Mouse (Mus musculus): ENCODE data around the gene Med29. TPM values are rescaled to one million over a fixed set of nuclear protein-coding genes. Genes with fewer than 3 reads are reported as not detected.
A peak's percentile ranks its signal among the peaks of the same experiment; 100 is the strongest.

The Med29 gene
- polyA plus RNA-seq, 1 experiment from 2014 or later: 46.8 TPM

DNA sequence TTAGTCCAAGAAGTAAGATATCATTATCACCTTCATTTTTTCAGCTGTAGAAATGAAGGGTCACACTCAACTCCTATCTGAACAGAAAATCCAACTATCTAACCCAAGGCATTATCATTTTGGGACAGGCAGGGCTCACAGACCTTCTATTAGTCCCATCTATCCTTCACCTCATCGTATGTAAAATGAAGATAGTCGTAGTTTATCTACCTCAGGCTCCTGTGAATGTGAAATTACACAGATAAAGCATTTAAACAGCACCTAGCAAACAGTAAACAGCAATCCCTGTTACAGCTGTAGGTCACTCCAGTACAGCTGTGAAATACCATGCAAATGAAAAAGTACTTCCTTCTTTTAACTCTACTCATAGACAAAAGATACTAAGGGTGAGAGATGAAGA is 39.7 kb upstream of the Med29 start:
- no peaks in the 10 kb centered on the region for H3K36me3 ChIP-seq (ENCODE audit: control insufficient read depth, insufficient read depth, low read length)
- H3K4me1 ChIP-seq (replicated peaks; ENCODE audit: control insufficient read depth, insufficient read depth, low read length): peaks cover 18% of the 10 kb centered on the region
- H3K4me3 ChIP-seq (ENCODE audit: low read length): no peak overlapping the region
- WGBS: 90% methylated on average over 2 of the region's 2 CpGs
- H3K27me3 ChIP-seq (ENCODE audit: control insufficient read depth, insufficient read depth, low read depth, low read length): no peaks in the 10 kb centered on the region
- no peak overlapping the region for H3K9ac ChIP-seq (ENCODE audit: low read length)
- H3K27ac ChIP-seq (ENCODE audit: low read length): no peak overlapping the region
- no peak overlapping the region for H3K4me2 ChIP-seq (ENCODE audit: low read depth, low read length)
- no peak for ATAC-seq (ENCODE audit: low read depth)
- no peaks in the 10 kb centered on the region for H3K9me3 ChIP-seq (ENCODE audit: control insufficient read depth, low read length)

GRCm38 (mm10) chr7:28430512-28430911 is 38.0 kb upstream of the Med29 start:
- WGBS: 44% methylated on average over 1 of the region's 1 CpGs
- Histone ChIP-seq H3K4me2 (ENCODE audit: low read depth, low read length) (no peak overlapping the region), H3K27ac (ENCODE audit: low read length) (no peak overlapping the region), H3K36me3 (ENCODE audit: control insufficient read depth, insufficient read depth, low read length) (no peaks in the 10 kb centered on the region), H3K9ac (ENCODE audit: low read length) (no peak overlapping the region), H3K4me1 (replicated peaks; ENCODE audit: control insufficient read depth, insufficient read depth, low read length) (peaks cover 15% of the 10 kb centered on the region), H3K4me3 (ENCODE audit: low read length) (no peak overlapping the region), H3K27me3 (ENCODE audit: control insufficient read depth, insufficient read depth, low read depth, low read length) (no peaks in the 10 kb centered on the region), H3K9me3 (ENCODE audit: control insufficient read depth, low read length) (no peaks in the 10 kb centered on the region)
- ATAC-seq (ENCODE audit: low read depth): no peak

- Histone ChIP-seq H3K27me3 (ENCODE audit: control insufficient read depth, insufficient read depth, low read depth, low read length) (no peaks in the 10 kb centered on the region), H3K36me3 (ENCODE audit: control insufficient read depth, insufficient read depth, low read length) (peaks cover 7% of the 10 kb centered on the region; the same call in 1 of the 2 replicates), H3K4me2 (ENCODE audit: low read depth, low read length) (no peak overlapping the region), H3K9ac (ENCODE audit: low read length) (no peak overlapping the region), H3K4me1 (replicated peaks; ENCODE audit: control insufficient read depth, insufficient read depth, low read length) (no peaks in the 10 kb centered on the region), H3K9me3 (ENCODE audit: control insufficient read depth, low read length) (no peaks in the 10 kb centered on the region), H3K4me3 (ENCODE audit: low read length) (no peak overlapping the region), H3K27ac (ENCODE audit: low read length) (no peak overlapping the region)
- no peak for ATAC-seq (ENCODE audit: low read depth)
Measured at GRCm38 (mm10) chr7:28427738-28428137, 35.2 kb upstream of the Med29 start.

- no peak for ATAC-seq (ENCODE audit: low read depth)
- Histone ChIP-seq H3K4me1 (replicated peaks; ENCODE audit: control insufficient read depth, insufficient read depth, low read length) (peaks cover 3% of the 10 kb centered on the region), H3K4me3 (ENCODE audit: low read length) (no peak overlapping the region), H3K4me2 (ENCODE audit: low read depth, low read length) (no peak overlapping the region), H3K9me3 (ENCODE audit: control insufficient read depth, low read length) (no peaks in the 10 kb centered on the region), H3K36me3 (ENCODE audit: control insufficient read depth, insufficient read depth, low read length) (peaks cover 21% of the 10 kb centered on the region; the same call in 1 of the 2 replicates), H3K9ac (ENCODE audit: low read length) (no peak overlapping the region), H3K27me3 (ENCODE audit: control insufficient read depth, insufficient read depth, low read depth, low read length) (no peaks in the 10 kb centered on the region), H3K27ac (ENCODE audit: low read length) (no peak overlapping the region)
- 93% methylated on average over 1 of the region's 1 CpGs for WGBS
Measured at GRCm38 (mm10) chr7:28423018-28423417, 30.5 kb upstream of the Med29 start.

- H3K4me3 ChIP-seq (ENCODE audit: low read length): no peak overlapping the region
- no peak overlapping the region for H3K4me2 ChIP-seq (ENCODE audit: low read depth, low read length)
- no peaks in the 10 kb centered on the region for H3K9me3 ChIP-seq (ENCODE audit: control insufficient read depth, low read length)
- peaks cover 32% of the 10 kb centered on the region for H3K36me3 ChIP-seq (ENCODE audit: control insufficient read depth, insufficient read depth, low read length)
- H3K27ac ChIP-seq (ENCODE audit: low read length): no peak overlapping the region
- H3K9ac ChIP-seq (ENCODE audit: low read length): no peak overlapping the region
- no peak for ATAC-seq (ENCODE audit: low read depth)
- H3K4me1 ChIP-seq (replicated peaks; ENCODE audit: control insufficient read depth, insufficient read depth, low read length): peaks cover 3% of the 10 kb centered on the region
- no peaks in the 10 kb centered on the region for H3K27me3 ChIP-seq (ENCODE audit: control insufficient read depth, insufficient read depth, low read depth, low read length)
- 91% methylated on average over 2 of the region's 2 CpGs for WGBS
Measured at GRCm38 (mm10) chr7:28419416-28419815, 26.9 kb upstream of the Med29 start.

DNA sequence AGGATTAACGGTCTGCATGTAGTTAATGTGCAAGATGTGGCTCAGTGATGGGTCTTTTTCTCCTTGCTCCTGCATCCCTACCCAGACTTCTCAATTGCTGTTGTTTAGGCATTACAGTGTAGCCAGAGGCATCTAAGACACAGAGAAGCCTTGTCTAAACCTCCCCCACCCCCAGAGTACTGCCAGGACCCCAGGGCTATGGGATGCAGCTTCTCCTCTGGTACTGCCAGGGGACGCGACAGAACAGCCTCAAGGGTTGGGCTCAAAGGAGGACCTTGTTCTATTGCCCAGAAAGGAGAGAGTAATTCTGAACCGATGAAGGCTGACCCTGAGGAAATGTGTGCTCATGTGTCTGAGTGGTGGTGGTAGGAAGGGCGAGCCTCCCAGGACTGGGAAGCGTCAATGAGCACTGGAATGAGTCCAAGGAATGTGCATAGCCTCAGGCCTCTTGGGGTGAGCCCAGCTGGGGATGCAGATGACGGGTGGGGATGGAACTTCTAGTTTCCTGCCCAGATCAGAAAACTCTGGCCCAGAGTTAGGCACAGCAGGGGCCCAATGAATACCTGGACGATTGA is 25.7 kb upstream of the Med29 start:
- Histone ChIP-seq H3K36me3 (ENCODE audit: control insufficient read depth, insufficient read depth, low read length) (peaks cover 40% of the 10 kb centered on the region), H3K9ac (ENCODE audit: low read length) (no peak overlapping the region), H3K4me2 (ENCODE audit: low read depth, low read length) (no peak overlapping the region), H3K4me3 (ENCODE audit: low read length) (no peak overlapping the region), H3K27me3 (ENCODE audit: control insufficient read depth, insufficient read depth, low read depth, low read length) (no peaks in the 10 kb centered on the region), H3K4me1 (replicated peaks; ENCODE audit: control insufficient read depth, insufficient read depth, low read length) (peaks cover 3% of the 10 kb centered on the region), H3K27ac (ENCODE audit: low read length) (peak overlapping the region; percentile 53), H3K9me3 (ENCODE audit: control insufficient read depth, low read length) (no peaks in the 10 kb centered on the region)
- peak; percentile 90 for ATAC-seq (ENCODE audit: low read depth)
- WGBS: 67% methylated on average over 8 of the region's 8 CpGs

DNA sequence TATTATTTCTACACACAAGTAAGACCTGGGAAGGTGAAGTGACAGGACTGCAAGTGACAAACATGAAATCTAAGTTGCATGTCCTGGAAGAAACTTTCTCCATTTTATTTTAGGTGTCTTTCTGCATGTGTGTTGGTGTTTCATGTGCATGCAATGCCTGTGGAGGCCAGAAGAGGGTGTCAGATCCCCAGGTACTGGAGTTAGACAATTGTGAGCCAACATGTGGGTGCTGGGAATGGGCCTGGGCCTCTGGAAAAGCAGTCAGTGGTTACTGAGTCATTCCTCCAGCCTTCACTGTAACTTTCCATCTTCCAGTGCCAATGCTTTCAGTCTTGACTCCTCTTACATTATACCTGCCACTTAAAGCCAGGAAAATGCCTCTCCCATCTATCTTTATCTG is 24.9 kb upstream of the Med29 start:
- no peak overlapping the region for H3K4me3 ChIP-seq (ENCODE audit: low read length)
- H3K36me3 ChIP-seq (ENCODE audit: control insufficient read depth, insufficient read depth, low read length): peaks cover 43% of the 10 kb centered on the region
- peaks cover 3% of the 10 kb centered on the region for H3K4me1 ChIP-seq (replicated peaks; ENCODE audit: control insufficient read depth, insufficient read depth, low read length)
- no peak for ATAC-seq (ENCODE audit: low read depth)
- H3K27me3 ChIP-seq (ENCODE audit: control insufficient read depth, insufficient read depth, low read depth, low read length): no peaks in the 10 kb centered on the region
- no peak overlapping the region for H3K9ac ChIP-seq (ENCODE audit: low read length)
- no peaks in the 10 kb centered on the region for H3K9me3 ChIP-seq (ENCODE audit: control insufficient read depth, low read length)
- H3K27ac ChIP-seq (ENCODE audit: low read length): no peak overlapping the region
- H3K4me2 ChIP-seq (ENCODE audit: low read depth, low read length): no peak overlapping the region

DNA sequence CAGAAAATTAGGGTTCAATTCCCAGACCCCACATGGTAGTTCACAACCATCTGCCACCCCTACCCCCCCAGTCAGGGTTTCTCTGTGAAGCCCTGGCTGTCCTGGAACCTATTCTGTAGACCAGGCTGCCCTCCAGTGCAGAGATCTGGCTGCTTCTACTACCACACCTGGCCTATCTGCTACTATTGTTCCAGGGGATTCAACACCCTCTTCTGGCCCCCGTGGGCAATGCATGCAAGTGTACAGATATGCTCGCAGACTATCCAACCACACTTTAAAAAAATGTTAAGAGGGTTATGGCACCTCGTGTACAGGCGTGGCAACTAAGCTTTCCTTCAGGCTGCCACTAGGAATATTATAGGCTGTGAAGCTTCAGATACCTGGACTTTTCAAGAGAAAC is 20.3 kb upstream of the Med29 start:
- no peaks in the 10 kb centered on the region for H3K4me1 ChIP-seq (replicated peaks; ENCODE audit: control insufficient read depth, insufficient read depth, low read length)
- H3K27me3 ChIP-seq (ENCODE audit: control insufficient read depth, insufficient read depth, low read depth, low read length): no peaks in the 10 kb centered on the region
- peaks cover 33% of the 10 kb centered on the region for H3K36me3 ChIP-seq (ENCODE audit: control insufficient read depth, insufficient read depth, low read length)
- no peak overlapping the region for H3K4me2 ChIP-seq (ENCODE audit: low read depth, low read length)
- no peak overlapping the region for H3K9ac ChIP-seq (ENCODE audit: low read length)
- no peak overlapping the region for H3K27ac ChIP-seq (ENCODE audit: low read length)
- H3K9me3 ChIP-seq (ENCODE audit: control insufficient read depth, low read length): no peaks in the 10 kb centered on the region
- no peak overlapping the region for H3K4me3 ChIP-seq (ENCODE audit: low read length)
- 68% methylated on average over 4 of the region's 4 CpGs for WGBS
- ATAC-seq (ENCODE audit: low read depth): no peak

DNA sequence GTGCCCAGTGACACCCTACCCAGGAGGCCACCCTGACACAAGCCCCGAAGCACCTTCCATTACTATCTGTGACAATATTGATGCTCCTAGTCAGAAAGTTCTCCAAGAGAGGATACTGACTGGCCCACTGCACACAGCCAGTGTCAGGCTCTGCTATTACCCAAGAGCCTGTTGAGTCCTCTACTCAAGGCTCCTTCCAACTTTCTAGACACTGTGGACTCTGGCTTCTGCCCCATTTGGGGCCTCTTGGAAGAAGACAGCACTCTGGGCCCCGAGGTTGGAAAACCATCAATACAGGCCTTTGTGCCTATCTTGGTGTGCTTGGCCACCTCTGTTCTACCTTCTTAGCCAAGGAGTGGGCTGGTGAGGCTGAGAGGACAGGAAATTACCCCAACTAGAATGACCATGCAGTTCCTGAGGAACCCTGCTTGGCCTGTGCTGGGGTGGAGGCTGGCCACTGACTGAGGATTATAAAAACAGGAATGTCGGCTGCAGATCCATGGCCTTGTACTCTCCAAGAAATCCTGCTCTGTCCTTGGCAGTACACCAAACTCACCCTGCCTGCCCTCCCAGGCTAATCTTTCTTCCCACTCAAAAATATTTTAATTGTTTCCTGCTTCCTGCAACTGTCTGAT is 18.4 kb upstream of the Med29 start:
- Histone ChIP-seq H3K4me3 (ENCODE audit: low read length) (no peak overlapping the region), H3K27ac (ENCODE audit: low read length) (0 out of 2 replicates have a peak overlapping the region, but pooled peaks have one; percentile 56), H3K4me1 (replicated peaks; ENCODE audit: control insufficient read depth, insufficient read depth, low read length) (no peaks in the 10 kb centered on the region), H3K9me3 (ENCODE audit: control insufficient read depth, low read length) (no peaks in the 10 kb centered on the region), H3K36me3 (ENCODE audit: control insufficient read depth, insufficient read depth, low read length) (peaks cover 36% of the 10 kb centered on the region), H3K4me2 (ENCODE audit: low read depth, low read length) (no peak overlapping the region), H3K9ac (ENCODE audit: low read length) (no peak overlapping the region), H3K27me3 (ENCODE audit: control insufficient read depth, insufficient read depth, low read depth, low read length) (no peaks in the 10 kb centered on the region)
- ATAC-seq (ENCODE audit: low read depth): peak; percentile 71
- 56% methylated on average over 3 of the region's 3 CpGs for WGBS

All from lung, embryonic 16.5 days (tissue).